Mouse (Mus musculus): ENCODE measurements around the gene Gmeb2.

The Gmeb2 gene

GRCm38 (mm10) chr2:181274639-181275038, 13.2 kb downstream of the Gmeb2 start:
- no peak for DNase-seq (ENCODE audit: low spot score)

GRCm38 (mm10) chr2:181273829-181274228, 14.0 kb downstream of the Gmeb2 start:
- DNase-seq (ENCODE audit: low spot score) = no peak

GRCm38 (mm10) chr2:181272092-181272491, 15.7 kb downstream of the Gmeb2 start:
- DNase-seq (ENCODE audit: low spot score) = no peak

GRCm38 (mm10) chr2:181266839-181267238, 21.0 kb downstream of the Gmeb2 start:
- no peak for DNase-seq (ENCODE audit: low spot score)

GRCm38 (mm10) chr2:181253248-181253647, 34.6 kb downstream of the Gmeb2 start:
- DNase-seq (ENCODE audit: low spot score) = no peak

- DNase-seq (ENCODE audit: low spot score) = no peak
Measured at GRCm38 (mm10) chr2:181251841-181252240, 36.0 kb downstream of the Gmeb2 start.

GRCm38 (mm10) chr2:181249217-181249616, 38.6 kb downstream of the Gmeb2 start:
- no peak for DNase-seq (ENCODE audit: low spot score)

- DNase-seq (ENCODE audit: low spot score) = no peak
Measured at GRCm38 (mm10) chr2:181245031-181245430, 42.8 kb downstream of the Gmeb2 start.

- peak; percentile 38 for DNase-seq (ENCODE audit: low spot score)
Measured at GRCm38 (mm10) chr2:181243706-181244394, 44.0 kb downstream of the Gmeb2 start.

- DNase-seq (ENCODE audit: low spot score) = peak; percentile 38
Measured at GRCm38 (mm10) chr2:181242314-181242665, 45.5 kb downstream of the Gmeb2 start.

GRCm38 (mm10) chr2:181241602-181242313, 46.1 kb downstream of the Gmeb2 start, which contains the start of gene Helz2:
Gene Helz2 (minus strand): TSS chr2:181242027.
- DNase-seq (ENCODE audit: low spot score) = peak; percentile 46

GRCm38 (mm10) chr2:181240806-181241440, 46.9 kb downstream of the Gmeb2 start:
- DNase-seq (ENCODE audit: low spot score) = no peak

GRCm38 (mm10) chr2:181239261-181239660, 48.6 kb downstream of the Gmeb2 start:
- no peak for DNase-seq (ENCODE audit: low spot score)

GRCm38 (mm10) chr2:181238861-181239260, 49.0 kb downstream of the Gmeb2 start:
- no peak for DNase-seq (ENCODE audit: low spot score)

- DNase-seq (ENCODE audit: low spot score) = peak; percentile 43
Measured at GRCm38 (mm10) chr2:181238091-181238610, 49.7 kb downstream of the Gmeb2 start.

GRCm38 (mm10) chr2:181237251-181238014, 50.4 kb downstream of the Gmeb2 start:
- DNase-seq (ENCODE audit: low spot score) = no peak

GRCm38 (mm10) chr2:181235681-181236566, 51.9 kb downstream of the Gmeb2 start:
- DNase-seq (ENCODE audit: low spot score) = no peak

- DNase-seq (ENCODE audit: low spot score) = no peak
Measured at GRCm38 (mm10) chr2:181234680-181235079, 53.2 kb downstream of the Gmeb2 start.

- no peak for DNase-seq (ENCODE audit: low spot score)
Measured at GRCm38 (mm10) chr2:181233443-181233842, 54.4 kb downstream of the Gmeb2 start.

- DNase-seq (ENCODE audit: low spot score) = no peak
Measured at GRCm38 (mm10) chr2:181231171-181231570, 56.7 kb downstream of the Gmeb2 start.

- DNase-seq (ENCODE audit: low spot score) = no peak
Measured at GRCm38 (mm10) chr2:181228335-181228734, 59.5 kb downstream of the Gmeb2 start.

Data from testis, postnatal 10 days (tissue).